Mouse (Mus musculus) c-Kit-positive CD71-positive TER-119-positive erythroid progenitor cells, embryonic 14.5 days (primary cell): ENCODE measurements around the gene Sult4a1.
A peak's percentile ranks its signal among the peaks of the same experiment; 100 is the strongest.

Experiments used
- DNase-seq: peaks from one replicate; pipeline ENCODE4 v3.0.0-alpha.2; 2013; ENCODE audit warnings: low spot score

The Sult4a1 gene

DNA sequence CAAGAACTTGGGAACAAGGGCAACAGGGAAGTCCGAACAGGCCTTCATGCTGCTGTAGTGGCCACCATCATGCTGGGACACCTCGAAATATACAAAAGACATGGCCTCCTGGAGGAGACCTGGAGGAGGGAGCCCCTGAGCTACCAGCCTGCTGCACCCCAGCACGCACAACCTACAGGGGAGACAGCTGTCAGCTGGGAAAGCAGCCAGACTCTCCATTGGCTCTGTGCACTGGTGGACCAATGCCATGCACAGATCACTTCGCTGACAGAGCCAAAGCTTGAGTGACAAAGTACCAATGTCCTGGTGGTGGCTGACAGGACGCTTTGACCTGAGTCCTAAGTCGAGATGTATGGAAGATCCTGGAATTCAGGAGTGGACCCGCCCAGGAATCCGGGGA lies 9.5 kb downstream of the Sult4a1 start:
- DNase-seq: no peak

- DNase-seq: no peak
Observed at GRCm38 (mm10) chr15:84094921-84095320, 10.6 kb downstream of the Sult4a1 start.

DNA sequence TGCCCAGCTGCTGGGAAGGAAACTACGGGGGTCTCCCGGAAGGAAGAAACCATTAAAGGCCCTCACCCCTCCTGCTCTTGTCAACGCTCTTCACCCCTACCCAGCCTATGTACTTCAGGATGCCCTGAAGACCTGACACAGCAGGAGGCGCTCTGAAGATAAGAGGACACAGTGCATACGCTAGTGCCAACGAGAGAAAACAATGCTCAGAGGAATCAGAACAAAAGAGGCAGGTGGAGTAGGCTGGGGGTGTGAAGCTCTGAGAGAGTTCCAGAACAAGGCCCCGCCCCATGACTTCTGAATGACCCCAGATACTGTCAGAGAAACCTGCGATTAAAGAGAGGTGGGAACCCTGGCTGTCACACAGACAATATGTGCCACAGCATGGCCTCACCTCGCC lies 18.8 kb downstream of the Sult4a1 start:
- no peak for DNase-seq

DNA sequence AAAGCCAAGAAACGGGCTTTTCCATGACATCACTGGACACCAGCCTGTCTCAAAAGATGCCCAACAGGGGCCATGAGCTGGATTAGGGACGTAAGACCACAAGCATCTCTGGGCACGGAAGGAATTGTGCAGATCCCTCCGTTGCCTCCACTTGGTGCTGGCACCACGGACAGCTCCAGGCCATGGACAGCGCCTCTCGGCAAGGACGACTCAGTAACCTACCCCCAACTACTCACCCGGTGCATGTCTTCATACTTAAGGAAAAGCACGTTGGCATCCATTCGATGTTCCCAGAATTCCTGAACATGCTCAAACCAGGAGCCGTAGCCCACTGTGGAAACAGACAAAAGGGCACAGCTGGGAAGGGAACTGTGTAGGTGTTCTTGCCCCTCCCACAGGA lies 19.2 kb downstream of the Sult4a1 start:
- no peak for DNase-seq

GRCm38 (mm10) chr15:84080069-84080468 lies 25.5 kb downstream of the Sult4a1 start:
- DNase-seq: no peak

GRCm38 (mm10) chr15:84079519-84079918 lies 26.0 kb downstream of the Sult4a1 start:
- no peak for DNase-seq

DNA sequence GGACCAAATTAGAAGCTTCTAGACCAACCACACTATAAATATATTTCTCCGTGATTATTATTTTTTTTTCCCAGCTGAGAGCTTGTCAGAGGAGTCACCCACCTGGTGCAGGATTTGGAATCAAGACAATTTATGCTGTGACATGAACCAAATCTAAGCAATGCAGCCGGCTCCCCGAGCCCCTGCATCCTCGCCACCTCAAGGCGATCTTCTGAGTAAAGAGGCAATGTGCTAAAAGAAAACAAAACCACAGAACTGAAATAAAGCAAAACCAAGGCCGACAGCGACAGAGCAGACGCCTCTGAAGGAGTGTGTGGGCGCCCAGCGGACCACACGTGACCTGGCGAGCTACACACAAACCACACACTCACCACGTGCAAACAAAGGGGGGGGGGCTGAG lies 26.9 kb downstream of the Sult4a1 start:
- DNase-seq: no peak

DNA sequence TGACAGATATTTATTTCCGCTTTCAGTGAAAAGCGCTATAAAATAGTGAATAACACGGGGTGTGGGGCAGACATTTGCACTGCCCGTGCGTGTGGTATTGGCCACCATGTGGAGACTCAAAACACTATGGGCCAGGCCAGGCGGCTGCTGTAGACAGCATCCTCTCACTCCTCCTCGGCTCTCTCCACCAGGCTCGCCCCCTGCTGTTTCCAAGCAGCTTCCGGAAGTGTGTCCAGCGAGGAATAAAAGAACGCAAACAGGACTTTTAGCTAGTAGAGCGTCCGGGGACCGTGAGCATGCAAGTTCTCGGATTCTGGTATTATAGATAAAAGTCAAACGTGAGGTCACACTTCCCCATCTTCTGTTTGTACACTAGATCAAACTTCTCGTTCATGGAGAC lies 28.4 kb downstream of the Sult4a1 start:
- DNase-seq: no peak

GRCm38 (mm10) chr15:84074705-84075185 lies 30.8 kb downstream of the Sult4a1 start:
- no peak for DNase-seq

GRCm38 (mm10) chr15:84073911-84074704 lies 31.4 kb downstream of the Sult4a1 start:
- peak; percentile 34 for DNase-seq

- no peak for DNase-seq
Observed at GRCm38 (mm10) chr15:84073058-84073457, 32.5 kb downstream of the Sult4a1 start.

- peak; percentile 11 for DNase-seq
Observed at GRCm38 (mm10) chr15:84072226-84072625, 33.3 kb downstream of the Sult4a1 start.

DNA sequence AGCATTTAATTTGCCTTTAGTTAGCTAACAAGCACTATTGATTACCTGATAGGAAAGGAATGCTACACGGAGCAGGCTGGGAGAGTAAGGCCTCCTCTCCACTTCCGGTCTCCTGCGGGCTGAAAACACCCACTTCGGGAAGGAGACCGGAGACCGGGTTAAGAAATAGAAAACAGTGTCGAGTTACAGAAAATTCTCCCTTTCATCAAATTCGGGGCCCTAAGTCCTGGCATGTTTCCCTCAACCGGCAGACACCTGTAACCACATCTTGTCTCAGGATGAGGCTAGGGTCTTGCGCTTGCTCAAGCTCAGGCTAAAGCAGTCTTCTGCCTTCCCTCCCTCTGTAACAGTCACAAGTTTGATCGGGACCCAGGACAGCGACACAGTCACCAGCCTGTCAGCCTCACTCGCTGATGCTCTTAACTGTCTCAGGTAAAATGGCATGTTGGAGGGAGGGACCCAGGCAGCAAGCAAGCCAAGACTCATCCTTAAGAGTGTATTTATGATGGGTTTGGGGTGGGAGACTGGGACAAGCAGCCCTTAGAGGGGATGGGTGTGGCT lies 35.4 kb downstream of the Sult4a1 start:
- DNase-seq: no peak

DNA sequence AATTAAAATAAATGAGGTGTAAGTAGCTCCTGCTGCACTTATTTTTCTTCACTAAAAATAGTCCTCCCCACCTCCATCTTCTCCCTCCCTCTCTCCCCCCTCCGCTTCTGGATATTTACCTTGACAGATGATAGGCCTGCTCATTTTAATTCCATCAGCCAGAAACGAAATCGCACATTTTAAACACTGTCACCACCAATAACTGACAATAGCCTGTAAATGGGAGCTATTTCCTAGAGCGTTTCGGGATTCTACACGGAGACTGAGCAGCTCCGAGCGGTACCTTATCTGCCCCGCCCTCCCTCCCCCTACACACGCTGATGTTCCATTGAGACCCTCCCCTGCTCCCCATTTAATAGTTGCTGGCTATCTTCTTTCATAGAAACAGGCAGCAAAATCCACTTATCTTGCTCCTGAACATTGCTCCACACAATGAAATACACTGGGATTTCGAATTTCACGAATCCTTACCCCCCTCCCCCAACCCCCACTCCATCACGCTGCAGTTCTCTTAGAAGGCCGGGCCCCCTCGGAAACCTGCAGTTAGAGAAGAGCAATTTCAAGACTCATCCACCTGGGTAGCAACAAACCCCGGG lies 36.0 kb downstream of the Sult4a1 start:
- DNase-seq: no peak

DNA sequence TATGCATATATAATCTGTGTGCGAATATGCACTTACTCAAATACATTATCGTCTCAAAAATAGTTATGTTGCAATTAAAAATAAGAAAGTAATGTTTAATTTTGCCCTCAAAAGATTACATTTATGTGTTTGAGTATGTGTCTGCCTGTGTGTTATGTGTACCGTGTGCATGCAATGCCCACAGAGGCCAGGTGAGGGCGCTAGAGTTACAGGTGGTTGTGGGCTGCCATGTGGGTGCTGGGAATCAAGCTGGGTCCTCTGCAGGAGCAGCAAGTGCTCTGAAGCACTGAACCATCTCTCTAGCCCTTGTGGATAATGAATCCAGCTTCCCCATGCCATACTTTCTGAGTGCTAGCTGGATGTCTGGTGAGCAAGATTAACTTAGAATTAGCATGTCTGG lies 39.9 kb downstream of the Sult4a1 start:
- DNase-seq: no peak

GRCm38 (mm10) chr15:84065140-84065539 lies 40.4 kb downstream of the Sult4a1 start, which contains the start of gene Efcab6:
Efcab6 (minus strand) TSS chr15:84065379.
- no peak for DNase-seq

- no peak for DNase-seq
Observed at GRCm38 (mm10) chr15:84058841-84059240, 46.7 kb downstream of the Sult4a1 start.

GRCm38 (mm10) chr15:84056083-84056482 lies 49.5 kb downstream of the Sult4a1 start:
- DNase-seq: no peak

DNA sequence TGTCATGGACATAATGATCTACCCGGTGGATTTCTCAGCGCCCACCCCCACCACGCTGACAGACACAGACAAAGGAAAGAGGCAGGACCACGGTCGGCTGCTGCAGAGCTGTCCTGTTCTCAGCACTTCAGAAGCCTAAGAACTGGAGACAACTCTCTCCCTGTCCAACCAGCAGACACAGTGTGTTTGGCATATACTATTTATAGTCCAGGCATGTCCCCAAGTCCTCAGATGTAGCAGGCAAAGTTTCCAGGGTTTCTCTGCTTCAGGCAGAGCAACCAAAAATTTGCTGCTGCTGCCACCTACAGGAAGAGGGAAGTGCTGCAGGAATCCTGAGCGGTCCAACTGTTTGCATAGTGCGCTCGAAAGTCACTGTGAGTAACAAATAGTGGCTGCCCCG lies 51.7 kb downstream of the Sult4a1 start:
- peak; percentile 16 for DNase-seq

GRCm38 (mm10) chr15:84053240-84053639 lies 52.3 kb downstream of the Sult4a1 start:
- DNase-seq: no peak

DNA sequence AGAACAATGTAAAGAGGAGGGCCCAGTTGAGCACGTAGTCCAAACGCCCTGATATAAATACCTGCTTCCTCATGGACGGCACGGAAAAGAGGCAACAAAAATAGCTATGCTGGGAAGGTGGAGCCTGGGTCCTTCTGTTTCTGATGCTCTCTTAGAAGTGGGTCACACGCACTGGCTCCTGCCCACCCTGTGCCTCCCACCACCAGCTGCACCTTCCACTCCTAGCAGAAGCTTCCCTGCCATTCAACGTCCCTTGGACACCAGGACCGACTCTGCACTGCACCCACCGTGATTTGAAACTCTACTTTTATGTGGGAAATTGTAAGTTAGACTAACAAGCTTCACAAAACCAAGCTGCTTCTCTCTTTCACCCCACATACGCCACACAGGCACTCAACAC lies 53.2 kb downstream of the Sult4a1 start:
- no peak for DNase-seq

DNA sequence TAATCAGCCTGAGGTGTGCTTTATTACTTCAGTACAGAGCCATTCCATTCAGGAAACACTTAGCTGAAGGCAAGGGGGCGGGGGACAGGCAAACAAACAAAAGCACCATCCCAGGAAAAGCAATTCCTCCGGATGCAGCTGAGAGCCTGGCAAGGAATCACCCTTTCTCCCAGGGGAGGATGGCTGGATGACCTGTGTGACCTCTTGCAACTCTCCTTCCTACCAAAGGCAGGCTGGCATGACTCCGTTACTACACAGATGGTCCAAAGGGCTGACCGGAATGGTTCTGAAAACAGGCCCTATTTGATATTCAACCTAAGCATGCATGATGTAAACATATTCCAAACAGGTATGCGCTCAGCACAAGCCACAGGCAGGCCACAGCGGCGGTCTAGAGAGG lies 56.0 kb downstream of the Sult4a1 start:
- no peak for DNase-seq

DNA sequence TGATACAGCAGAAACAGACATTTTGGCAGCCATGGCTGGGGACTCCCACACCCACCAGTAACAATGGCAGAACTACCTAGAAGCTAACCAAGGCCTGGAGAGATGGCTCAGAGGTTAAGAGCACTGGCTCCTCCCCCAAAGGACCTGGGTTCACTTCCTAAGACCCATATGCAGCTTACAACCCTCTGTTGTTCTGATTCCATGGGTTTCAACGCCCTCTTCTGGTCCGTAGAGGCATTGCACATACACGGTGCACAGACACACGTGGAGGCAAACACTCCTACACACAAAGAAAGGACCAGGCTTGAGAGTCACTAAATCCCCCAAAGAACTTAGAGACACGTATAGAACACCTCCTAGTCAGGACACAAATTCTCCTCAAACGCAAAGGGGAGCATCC lies 60.0 kb downstream of the Sult4a1 start:
- no peak for DNase-seq
